In genomic region chr13:37628391-37629270, GRCm38 (mm10) we compare ENCODE assay signal across 15 mouse cellular contexts.
DNase-seq lines count a peak whose midpoint lies in the region; ATAC-seq and TF ChIP-seq lines count a peak whose summit lies in the region.
"Had no signal": no experiment of that assay in that cellular context is flagged by ENCODE, and none has a peak within 500 bp of the region (broad histone marks: within the 10 kb centered on the region; RNA-seq: fewer than 3 reads in every experiment).

No protein-coding gene starts in this region.

- no peak overlapping the region for H3K4me3 ChIP-seq in heart, embryonic 10.5 days
- no peak overlapping the region for H3K4me3 ChIP-seq in embryonic facial prominence, embryonic 14.5 days (ENCODE audit: low read depth, low read length)
- H3K4me3 ChIP-seq in limb, embryonic 11.5 days (ENCODE audit: low read depth, low read length) = no peak overlapping the region
- no peak overlapping the region for H3K4me3 ChIP-seq in lung, adult 2 months (replicated peaks; ENCODE audit: extremely low read depth, low read depth, low read length)
- no peak overlapping the region for H3K4me3 ChIP-seq in midbrain, embryonic 13.5 days (replicated peaks)
- H3K4me3 ChIP-seq: embryonic facial prominence, embryonic 13.5 days; forebrain, embryonic 15.5 days; hindbrain, embryonic 15.5 days; kidney, embryonic 15.5 days; lung, embryonic 15.5 days; midbrain, embryonic 12.5 days had no signal

- DNase-seq in heart, embryonic 10.5 days (ENCODE audit: low spot score) = no peak
- no peak for DNase-seq in heart, postnatal 4 days
- peak; percentile 55 for DNase-seq in embryonic facial prominence, embryonic 14.5 days (ENCODE audit: low spot score)
- peak; percentile 40 for DNase-seq in limb, embryonic 11.5 days (ENCODE audit: low spot score)
- DNase-seq in thymus, postnatal 14 days = peak; percentile 64
- DNase-seq in ovary, postnatal 10 days (ENCODE audit: low spot score) = no peak
- no peak for DNase-seq in lung, adult 2 months
- DNase-seq: cerebellum, adult 9-11 months had no signal

- no peaks in the 10 kb centered on the region for H3K27me3 ChIP-seq in heart, embryonic 10.5 days (ENCODE audit: insufficient read depth, poor library complexity, severe bottlenecking)
- H3K27me3 ChIP-seq in embryonic facial prominence, embryonic 14.5 days (replicated peaks; ENCODE audit: control insufficient read depth, insufficient read depth, low read length) = no peaks in the 10 kb centered on the region
- no peaks in the 10 kb centered on the region for H3K27me3 ChIP-seq in limb, embryonic 11.5 days (ENCODE audit: control insufficient read depth, insufficient read depth, low read length)
- no peaks in the 10 kb centered on the region for H3K27me3 ChIP-seq in midbrain, embryonic 13.5 days
- H3K27me3 ChIP-seq: embryonic facial prominence, embryonic 13.5 days; forebrain, embryonic 15.5 days; hindbrain, embryonic 15.5 days; kidney, embryonic 15.5 days; lung, embryonic 15.5 days; midbrain, embryonic 12.5 days had no signal

- TF ChIP-seq POLR2A in lung, adult 2 months (IDR thresholded peaks at IDR 0.05; ENCODE audit: borderline replicate concordance, extremely low read depth, low read depth, low read length) = no peak

- H3K27ac ChIP-seq in heart, embryonic 10.5 days = peak overlapping the region; percentile 23
- H3K27ac ChIP-seq in embryonic facial prominence, embryonic 14.5 days (replicated peaks; ENCODE audit: low read depth, low read length) = no peak overlapping the region
- no peak overlapping the region; the same call in 1 of the 2 replicates for H3K27ac ChIP-seq in limb, embryonic 11.5 days (replicated peaks; ENCODE audit: low read depth, low read length)
- H3K27ac ChIP-seq in midbrain, embryonic 13.5 days = no peak overlapping the region
- H3K27ac ChIP-seq: embryonic facial prominence, embryonic 13.5 days; forebrain, embryonic 15.5 days; hindbrain, embryonic 15.5 days; kidney, embryonic 15.5 days; lung, embryonic 15.5 days; midbrain, embryonic 12.5 days had no signal

- peak; percentile 62; the same call in 1 of the 2 replicates for ATAC-seq in embryonic facial prominence, embryonic 14.5 days (ENCODE audit: low read depth)
- peak; percentile 46; the same call in 1 of the 2 replicates for ATAC-seq in limb, embryonic 11.5 days (ENCODE audit: insufficient number of reproducible peaks, low FRiP score, low TSS enrichment, low read depth)
- ATAC-seq in midbrain, embryonic 13.5 days = no peak
- ATAC-seq: forebrain, embryonic 15.5 days had no signal

- H3K4me1 ChIP-seq in heart, embryonic 10.5 days = peaks cover 18% of the 10 kb centered on the region
- H3K4me1 ChIP-seq in embryonic facial prominence, embryonic 14.5 days (ENCODE audit: control insufficient read depth, insufficient read depth, low read length) = no peaks in the 10 kb centered on the region
- H3K4me1 ChIP-seq in limb, embryonic 11.5 days (ENCODE audit: control insufficient read depth, insufficient read depth, low read length) = 0 out of 2 replicates have a peak, but pooled peaks cover 7% of the 10 kb centered on the region
- H3K4me1 ChIP-seq in lung, adult 2 months (ENCODE audit: control insufficient read depth, insufficient read depth, low read length) = no peaks in the 10 kb centered on the region
- no peaks in the 10 kb centered on the region for H3K4me1 ChIP-seq in midbrain, embryonic 13.5 days (replicated peaks)
- H3K4me1 ChIP-seq: forebrain, embryonic 15.5 days; hindbrain, embryonic 15.5 days; kidney, embryonic 15.5 days; lung, embryonic 15.5 days; midbrain, embryonic 12.5 days had no signal

- H3K4me2 ChIP-seq in embryonic facial prominence, embryonic 14.5 days (ENCODE audit: low read depth, low read length) = no peak overlapping the region
- H3K4me2 ChIP-seq in limb, embryonic 11.5 days (ENCODE audit: low read depth, severe bottlenecking) = no peak overlapping the region
- H3K4me2 ChIP-seq in midbrain, embryonic 13.5 days (replicated peaks) = no peak overlapping the region
- H3K4me2 ChIP-seq: embryonic facial prominence, embryonic 13.5 days; forebrain, embryonic 15.5 days; hindbrain, embryonic 15.5 days; kidney, embryonic 15.5 days; lung, embryonic 15.5 days; midbrain, embryonic 12.5 days had no signal

- H3K9ac ChIP-seq in embryonic facial prominence, embryonic 14.5 days (ENCODE audit: low read depth, low read length) = no peak overlapping the region
- H3K9ac ChIP-seq in limb, embryonic 11.5 days (ENCODE audit: low read length) = no peak overlapping the region
- no peak overlapping the region for H3K9ac ChIP-seq in midbrain, embryonic 13.5 days (replicated peaks)
- H3K9ac ChIP-seq: embryonic facial prominence, embryonic 13.5 days; forebrain, embryonic 15.5 days; hindbrain, embryonic 15.5 days; kidney, embryonic 15.5 days; lung, embryonic 15.5 days; midbrain, embryonic 12.5 days had no signal

- H3K36me3 ChIP-seq in heart, embryonic 10.5 days = no peaks in the 10 kb centered on the region
- H3K36me3 ChIP-seq in embryonic facial prominence, embryonic 14.5 days (ENCODE audit: control insufficient read depth, insufficient read depth, low read length) = no peaks in the 10 kb centered on the region
- H3K36me3 ChIP-seq in limb, embryonic 11.5 days (ENCODE audit: control insufficient read depth, insufficient read depth, low read length) = no peaks in the 10 kb centered on the region
- H3K36me3 ChIP-seq in midbrain, embryonic 13.5 days = no peaks in the 10 kb centered on the region
- H3K36me3 ChIP-seq: embryonic facial prominence, embryonic 13.5 days; forebrain, embryonic 15.5 days; hindbrain, embryonic 15.5 days; kidney, embryonic 15.5 days; lung, embryonic 15.5 days; midbrain, embryonic 12.5 days had no signal

- 72% methylated on average over 16 of the region's 16 CpGs for WGBS in heart, embryonic 10.5 days
- WGBS in embryonic facial prominence, embryonic 14.5 days = 48% methylated on average over 16 of the region's 16 CpGs
- WGBS in limb, embryonic 11.5 days = 45% methylated on average over 16 of the region's 16 CpGs
- 65% methylated on average over 16 of the region's 16 CpGs for WGBS in lung, adult 2 months
- 71% methylated on average over 16 of the region's 16 CpGs for WGBS in midbrain, embryonic 13.5 days

- no peak for TF ChIP-seq CTCF in lung, adult 2 months (IDR thresholded peaks at IDR 0.05; ENCODE audit: insufficient read depth, low read length)

- H3K9me3 ChIP-seq in heart, embryonic 10.5 days = no peaks in the 10 kb centered on the region
- 0 out of 2 replicates have a peak, but pooled peaks cover 4% of the 10 kb centered on the region for H3K9me3 ChIP-seq in embryonic facial prominence, embryonic 14.5 days (ENCODE audit: control insufficient read depth, low read length)
- no peaks in the 10 kb centered on the region for H3K9me3 ChIP-seq in limb, embryonic 11.5 days (ENCODE audit: control insufficient read depth, low read length)
- H3K9me3 ChIP-seq in midbrain, embryonic 13.5 days = no peaks in the 10 kb centered on the region
- H3K9me3 ChIP-seq: forebrain, embryonic 15.5 days; hindbrain, embryonic 15.5 days; kidney, embryonic 15.5 days; lung, embryonic 15.5 days; midbrain, embryonic 12.5 days had no signal

Comparison
In these comparisons a context has a peak if more than half of its experiments do, and no peak if none do; other contexts are left out.
1. DNase-seq: peak in embryonic facial prominence, embryonic 14.5 days (single experiment), limb, embryonic 11.5 days (single experiment) and thymus, postnatal 14 days (single experiment); none in heart, embryonic 10.5 days (single experiment), heart, postnatal 4 days (single experiment), ovary, postnatal 10 days (single experiment) and lung, adult 2 months (single experiment).